Mouse (Mus musculus) neutrophil, adult 5-6 weeks (primary cell): ENCODE data around the gene Dlgap1. TPM values are rescaled to one million over a fixed set of nuclear protein-coding genes. Genes with fewer than 3 reads are reported as not detected.
A peak's percentile ranks its signal among the peaks of the same experiment; 100 is the strongest.

Source experiments
- ATAC-seq: fragments of 151-379, 151-347 bp; 2 replicates; pipeline ENCODE4 v1.8.0; 2017; ENCODE audit warnings: mild to moderate bottlenecking, moderate TSS enrichment; ENCODE audit not compliant: insufficient number of reproducible peaks, poor library complexity, low FRiP score, severe bottlenecking; ENCODE audit errors: extremely low read depth
- total RNA-seq: library from RNA; stranded (forward); fragments of 200-1000 nt; gene quantifications from 2 replicates; pipeline ENCODE4 v1.2.3, GENCODE M21; 2017

The Dlgap1 gene
- total RNA-seq, 1 experiment from 2014 or later = not detected

- ATAC-seq = no peak
These were observed 348.9 kb downstream of the Dlgap1 start for GRCm38 (mm10) chr17:70317779-70318178.

- no peak for ATAC-seq
These were observed 353.1 kb downstream of the Dlgap1 start for GRCm38 (mm10) chr17:70321976-70322375.

GRCm38 (mm10) chr17:70333440-70333839 is 364.6 kb downstream of the Dlgap1 start:
- no peak for ATAC-seq

- no peak for ATAC-seq
These were observed 365.3 kb downstream of the Dlgap1 start for GRCm38 (mm10) chr17:70334171-70334570.

- no peak for ATAC-seq
These were observed 370.9 kb downstream of the Dlgap1 start for GRCm38 (mm10) chr17:70339821-70340220.

GRCm38 (mm10) chr17:70341230-70341629 is 372.4 kb downstream of the Dlgap1 start:
- ATAC-seq = no peak

GRCm38 (mm10) chr17:70341920-70342319 is 373.0 kb downstream of the Dlgap1 start:
- no peak for ATAC-seq

GRCm38 (mm10) chr17:70347403-70347802 is 378.5 kb downstream of the Dlgap1 start:
- ATAC-seq = no peak

GRCm38 (mm10) chr17:70363561-70363960 is 394.7 kb downstream of the Dlgap1 start:
- ATAC-seq = no peak

GRCm38 (mm10) chr17:70363971-70364370 is 395.1 kb downstream of the Dlgap1 start:
- no peak for ATAC-seq

GRCm38 (mm10) chr17:70369124-70369523 is 400.3 kb downstream of the Dlgap1 start:
- no peak for ATAC-seq

GRCm38 (mm10) chr17:70377020-70377419 is 408.1 kb downstream of the Dlgap1 start:
- ATAC-seq = no peak

GRCm38 (mm10) chr17:70388447-70388846 is 419.6 kb downstream of the Dlgap1 start:
- no peak for ATAC-seq

- ATAC-seq = no peak
These were observed 428.3 kb downstream of the Dlgap1 start for GRCm38 (mm10) chr17:70397220-70397619.

GRCm38 (mm10) chr17:70397708-70398107 is 428.8 kb downstream of the Dlgap1 start:
- no peak for ATAC-seq

GRCm38 (mm10) chr17:70401909-70402308 is 433.0 kb downstream of the Dlgap1 start:
- no peak for ATAC-seq

GRCm38 (mm10) chr17:70403750-70404149 is 434.9 kb downstream of the Dlgap1 start:
- ATAC-seq = no peak

- no peak for ATAC-seq
These were observed 445.3 kb downstream of the Dlgap1 start for GRCm38 (mm10) chr17:70414202-70414601.

GRCm38 (mm10) chr17:70427866-70428265 is 459.0 kb downstream of the Dlgap1 start:
- ATAC-seq = no peak

GRCm38 (mm10) chr17:70429746-70430451 is 461.0 kb downstream of the Dlgap1 start:
- peak; percentile 70 for ATAC-seq

- ATAC-seq = no peak
These were observed 461.5 kb downstream of the Dlgap1 start for GRCm38 (mm10) chr17:70430452-70430787.
